In the genomic region with DNA sequence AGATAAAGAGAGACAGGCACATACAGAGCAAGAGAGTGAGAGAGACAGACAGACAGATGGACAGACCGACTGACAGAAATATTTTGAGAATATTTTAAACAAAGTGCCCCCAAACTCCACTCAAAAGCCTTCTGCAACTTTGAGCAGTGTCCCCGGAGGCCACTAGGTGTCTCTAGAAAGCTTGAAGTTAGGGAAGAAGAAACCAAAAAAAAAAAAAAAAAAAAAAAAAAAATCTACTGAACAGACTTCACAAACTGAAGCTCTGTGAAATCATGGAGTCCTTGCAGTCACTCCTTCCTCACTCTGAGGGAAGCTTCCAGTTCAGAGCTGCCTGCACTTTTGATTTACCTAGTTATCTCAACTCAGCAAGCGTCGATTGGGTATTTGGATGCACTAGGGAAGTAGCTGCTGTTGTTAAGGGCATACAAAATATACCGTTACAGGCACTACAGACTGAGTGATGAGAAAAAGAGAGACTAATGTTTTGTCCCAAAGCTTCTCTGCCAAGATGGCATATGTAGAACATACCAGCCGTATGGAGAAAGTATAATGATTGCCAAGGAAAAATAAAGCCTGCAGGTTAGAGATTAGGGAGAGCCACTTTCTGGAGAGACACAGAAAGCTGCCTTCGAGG, we compare ENCODE assay signal across 9 mouse cellular contexts.
A peak's percentile ranks its signal among the peaks of the same experiment; 100 is the strongest.
DNase-seq lines count a peak whose midpoint lies in the region; ATAC-seq and TF ChIP-seq lines count a peak whose summit lies in the region.
"Had no signal": no experiment of that assay in that cellular context is flagged by ENCODE, and none has a peak within 500 bp of the region (broad histone marks: within the 10 kb centered on the region; RNA-seq: fewer than 3 reads in every experiment).

No protein-coding gene starts in this region.

- H3K4me3 ChIP-seq in cortical plate, adult 2 months (ENCODE audit: insufficient read depth, low read length), result no peak overlapping the region
- H3K4me3 ChIP-seq in lung, postnatal 0 days (ENCODE audit: low read depth, low read length), result no peak overlapping the region
- no peak overlapping the region for H3K4me3 ChIP-seq in stomach, postnatal 0 days (ENCODE audit: low read depth, low read length)
- H3K4me3 ChIP-seq: myocyte had no signal

- TF ChIP-seq EP300 in lung, postnatal 0 days (IDR thresholded peaks at IDR 0.05), result no peak
- TF ChIP-seq EP300 in stomach, postnatal 0 days (optimal IDR thresholded peaks at IDR 0.05), result no peak

- TF ChIP-seq CTCF in cortical plate, adult 2 months (IDR thresholded peaks at IDR 0.05; ENCODE audit: extremely low read depth, insufficient read depth, low read length), result peak; percentile 41; the same call in 1 of the 2 replicates
- peak; percentile 61 for TF ChIP-seq CTCF in lung, postnatal 0 days (IDR thresholded peaks at IDR 0.05)
- peak; percentile 70 for TF ChIP-seq CTCF in stomach, postnatal 0 days (IDR thresholded peaks at IDR 0.05; ENCODE audit: low read depth)

- no peak overlapping the region for H3K9ac ChIP-seq in lung, postnatal 0 days (replicated peaks; ENCODE audit: low read depth)
- H3K9ac ChIP-seq in stomach, postnatal 0 days (ENCODE audit: low read length), result 0 out of 2 replicates have a peak overlapping the region, but pooled peaks have one; percentile 2

- H3K4me1 ChIP-seq in cortical plate, adult 2 months (ENCODE audit: control insufficient read depth, insufficient read depth, low read length), result no peaks in the 10 kb centered on the region; the same call in 1 of the 2 replicates
- no peaks in the 10 kb centered on the region for H3K4me1 ChIP-seq in lung, postnatal 0 days (ENCODE audit: insufficient read depth, low read depth, low read length)
- no peaks in the 10 kb centered on the region for H3K4me1 ChIP-seq in stomach, postnatal 0 days (replicated peaks; ENCODE audit: control insufficient read depth, insufficient read depth)

- 46% methylated on average over 7 of the region's 7 CpGs for WGBS in lung, postnatal 0 days
- 42% methylated on average over 7 of the region's 7 CpGs for WGBS in stomach, postnatal 0 days

- H3K9me3 ChIP-seq in lung, postnatal 0 days (ENCODE audit: low read length), result no peaks in the 10 kb centered on the region
- H3K9me3 ChIP-seq in stomach, postnatal 0 days (ENCODE audit: control insufficient read depth, low read length), result no peaks in the 10 kb centered on the region

- no peaks in the 10 kb centered on the region for H3K27me3 ChIP-seq in lung, postnatal 0 days (replicated peaks; ENCODE audit: insufficient read depth, low read length)
- H3K27me3 ChIP-seq in stomach, postnatal 0 days (ENCODE audit: control insufficient read depth, insufficient read depth, low read length), result no peaks in the 10 kb centered on the region

- peak; percentile 65 to 70 for ATAC-seq in hematopoietic stem cell, adult 5-6 weeks (replicated peaks in 1 of 2; ENCODE audit: insufficient read depth in 1 of 2, low FRiP score in 2 of 2, low TSS enrichment in 1 of 2, low read depth in 1 of 2, poor library complexity in 2 of 2, severe bottlenecking in 2 of 2)
- no peak for ATAC-seq in lung, postnatal 0 days
- no peak for ATAC-seq in stomach, postnatal 0 days (ENCODE audit: low FRiP score, low TSS enrichment)

- no peaks in the 10 kb centered on the region for H3K36me3 ChIP-seq in lung, postnatal 0 days (ENCODE audit: insufficient read depth, low read length)
- H3K36me3 ChIP-seq in stomach, postnatal 0 days (ENCODE audit: control insufficient read depth, insufficient read depth, low read length), result no peaks in the 10 kb centered on the region

- DNase-seq in adrenal gland, adult (ENCODE audit: inconsistent age in 2 of 2, low spot score in 1 of 2), result peak; percentile 9 to 57
- DNase-seq in adrenal gland, postnatal 4 days (ENCODE audit: low spot score in 2 of 2), result no peak
- peak; percentile 6 for DNase-seq in ovary, postnatal 14 days (ENCODE audit: low spot score)
- DNase-seq in ovary, adult 18-20 months (ENCODE audit: low spot score), result no peak
- peak; percentile 48 for DNase-seq in lung, postnatal 0 days (ENCODE audit: low spot score)
- peak; percentile 23 for DNase-seq in stomach, postnatal 0 days (ENCODE audit: low spot score)

- H3K27ac ChIP-seq in cortical plate, adult 2 months (ENCODE audit: insufficient read depth, low read length), result no peak overlapping the region
- no peak overlapping the region for H3K27ac ChIP-seq in lung, postnatal 0 days (ENCODE audit: low read length)
- no peak overlapping the region for H3K27ac ChIP-seq in stomach, postnatal 0 days (replicated peaks)

- TF ChIP-seq POLR2A in cortical plate, adult 2 months (IDR thresholded peaks at IDR 0.05; ENCODE audit: extremely low read depth, insufficient read depth, low read length), result no peak

- no peak overlapping the region for H3K4me2 ChIP-seq in lung, postnatal 0 days (replicated peaks; ENCODE audit: low read depth, low read length)
- H3K4me2 ChIP-seq in stomach, postnatal 0 days (replicated peaks; ENCODE audit: low read depth), result no peak overlapping the region

Comparison
In these comparisons a context has a peak if more than half of its experiments do, and no peak if none do; other contexts are left out.
1. DNase-seq: peak in adrenal gland, adult (2 of 2), ovary, postnatal 14 days (single experiment), lung, postnatal 0 days (single experiment) and stomach, postnatal 0 days (single experiment); none in adrenal gland, postnatal 4 days (0 of 2) and ovary, adult 18-20 months (single experiment).
2. ATAC-seq: peak in hematopoietic stem cell, adult 5-6 weeks (2 of 2); none in lung, postnatal 0 days (single experiment) and stomach, postnatal 0 days (single experiment).
3. Peak in every context shown above with its lines, with median percentiles within 50 percentile points of each other: CTCF ChIP-seq.